Mouse (Mus musculus) hindbrain, postnatal 0 days (tissue): ENCODE results near the gene Adgrg1. TPM values are rescaled to one million over a fixed set of nuclear protein-coding genes. Genes with fewer than 3 reads are reported as not detected.
"Not testable (repeated sequence)": the region's sequence is repeated elsewhere in the genome, so short reads cannot be mapped to it uniquely, and the experiment has no call there.

ENCODE experiments used
- ATAC-seq: fragments of 200-750 bp; cut with Nextera tagmentation; 2 replicates; pipeline ENCODE4 v1.8.0; 2017; ENCODE audit warnings: mild to moderate bottlenecking, moderate TSS enrichment, moderate library complexity
- DNase-seq: peaks from one replicate; pipeline ENCODE4 v3.0.0-alpha.2; 2015; ENCODE audit warnings: low spot score
- H3K27ac ChIP-seq: fragments of 300-500 bp; sonication (generic); 2 replicates; pipeline ENCODE4 v1.5.1; 2014; ENCODE audit warnings: mild to moderate bottlenecking
- H3K27me3 ChIP-seq: fragments of 300-500 bp; sonication (generic); 2 replicates; pipeline ENCODE4 v1.6.1; 2014; ENCODE audit warnings: low read length, mixed read lengths; ENCODE audit not compliant: insufficient read depth
- H3K36me3 ChIP-seq: fragments of 300-500 bp; sonication (generic); 2 replicates; pipeline ENCODE4 v1.6.1; 2014; ENCODE audit warnings: low read length, mixed read lengths; ENCODE audit not compliant: insufficient read depth
- H3K4me1 ChIP-seq: fragments of 300-500 bp; sonication (generic); 2 replicates; pipeline ENCODE4 v1.6.1; 2014; ENCODE audit warnings: antibody characterized with exemption, low read length, mixed read lengths; ENCODE audit not compliant: insufficient read depth
- H3K4me2 ChIP-seq: fragments of 300-500 bp; sonication (generic); 2 replicates; pipeline ENCODE4 v1.6.1; 2014; ENCODE audit warnings: low read depth, mild to moderate bottlenecking, low read length, moderate library complexity, mixed read lengths
- H3K4me3 ChIP-seq: fragments of 300-500 bp; sonication (generic); 2 replicates; pipeline ENCODE4 v1.5.1; 2014; ENCODE audit warnings: low read length
- H3K9ac ChIP-seq: fragments of 300-500 bp; sonication (generic); replicated peaks from 2 replicates; pipeline ENCODE4 v1.6.1; 2014; ENCODE audit warnings: mild to moderate bottlenecking, low read length, moderate library complexity, mixed read lengths
- H3K9me3 ChIP-seq: fragments of 300-500 bp; sonication (generic); 2 replicates; pipeline ENCODE4 v1.6.1; 2016; ENCODE audit warnings: low read length, mixed read lengths
- CTCF ChIP-seq: IDR thresholded peaks from 2 replicates; pipeline ENCODE4 v1.5.1; 2016; ENCODE audit warnings: antibody characterized with exemption, control low read depth, low read depth
- WGBS: fragments of 180-500 bp; shearing (Covaris S2); extraction: QIAGEN DNeasy Blood & Tissue Kit; methylation state at CpG from one replicate; pipeline ENCODE4 v1.1.7; 2014; 5-methylcytosine and 5-hydroxymethylcytosine counted together
- polyA plus RNA-seq: library from polyadenylated mRNA; unstranded; fragments of >200 nt; fragmentation: Nextera tagmentation; extraction: Ambion mirVana; gene quantifications from 2 replicates; pipeline ENCODE4 v1.2.1, GENCODE M21; 2015
- total RNA-seq: library from RNA; depleted of rRNA; stranded (reverse); fragments of >200 nt; gene quantifications from 2 replicates; pipeline ENCODE4 v1.2.3, GENCODE M21; 2014

Adgrg1 gene
- total and polyA plus RNA-seq, 2 experiments from 2014 or later, result 105 to 284 TPM

GRCm38 (mm10) chr8:95023201-95023600 lies 48.6 kb downstream of the Adgrg1 start:
- no peak overlapping the region for H3K9ac ChIP-seq
- no peak for DNase-seq
- no peak for ATAC-seq
- H3K4me3 ChIP-seq, result no peak overlapping the region
- H3K4me1 ChIP-seq, result no peaks in the 10 kb centered on the region
- no peak for TF ChIP-seq CTCF
- no peak overlapping the region for H3K27ac ChIP-seq
- H3K36me3 ChIP-seq, result no peaks in the 10 kb centered on the region
- H3K27me3 ChIP-seq, result no peaks in the 10 kb centered on the region
- WGBS, result 29% methylated on average over 8 of the region's 8 CpGs
- no peaks in the 10 kb centered on the region for H3K9me3 ChIP-seq
- no peak overlapping the region for H3K4me2 ChIP-seq

GRCm38 (mm10) chr8:95024387-95024786 lies 49.8 kb downstream of the Adgrg1 start:
- no peaks in the 10 kb centered on the region for H3K36me3 ChIP-seq
- H3K9me3 ChIP-seq, result no peaks in the 10 kb centered on the region
- H3K4me2 ChIP-seq, result no peak overlapping the region
- no peak overlapping the region for H3K9ac ChIP-seq
- 83% methylated on average over 4 of the region's 4 CpGs for WGBS
- no peaks in the 10 kb centered on the region for H3K27me3 ChIP-seq
- H3K27ac ChIP-seq, result no peak overlapping the region
- ATAC-seq (no peak), DNase-seq (no peak)
- no peak overlapping the region for H3K4me3 ChIP-seq
- TF ChIP-seq CTCF, result no peak
- no peaks in the 10 kb centered on the region for H3K4me1 ChIP-seq

- no peak overlapping the region for H3K4me3 ChIP-seq
- TF ChIP-seq CTCF, result peak; percentile 70
- no peak overlapping the region for H3K9ac ChIP-seq
- ATAC-seq (no peak), DNase-seq (peak; percentile 31)
- H3K27ac ChIP-seq, result no peak overlapping the region
- H3K36me3 ChIP-seq, result no peaks in the 10 kb centered on the region
- no peaks in the 10 kb centered on the region for H3K9me3 ChIP-seq
- 64% methylated on average over 2 of the region's 2 CpGs for WGBS
- H3K27me3 ChIP-seq, result no peaks in the 10 kb centered on the region
- no peak overlapping the region for H3K4me2 ChIP-seq
- H3K4me1 ChIP-seq, result no peaks in the 10 kb centered on the region
Measured at GRCm38 (mm10) chr8:95025421-95025820, 50.9 kb downstream of the Adgrg1 start.

GRCm38 (mm10) chr8:95028391-95028790 lies 53.8 kb downstream of the Adgrg1 start:
- H3K4me3 ChIP-seq, ATAC-seq, H3K27me3 ChIP-seq, H3K4me2 ChIP-seq, DNase-seq, H3K27ac ChIP-seq, H3K36me3 ChIP-seq, H3K9ac ChIP-seq, H3K9me3 ChIP-seq, H3K4me1 ChIP-seq: not testable (repeated sequence)
- WGBS, result 64% methylated on average over 7 of the region's 7 CpGs

- no peak overlapping the region for H3K4me2 ChIP-seq
- WGBS, result 59% methylated on average over 7 of the region's 7 CpGs
- H3K4me3 ChIP-seq, result no peak overlapping the region
- ATAC-seq (peak; percentile 78), DNase-seq (peak; percentile 45)
- H3K36me3 ChIP-seq, result no peaks in the 10 kb centered on the region
- no peaks in the 10 kb centered on the region for H3K9me3 ChIP-seq
- H3K27me3 ChIP-seq, result no peaks in the 10 kb centered on the region
- no peak overlapping the region for H3K27ac ChIP-seq
- no peak overlapping the region for H3K9ac ChIP-seq
- H3K4me1 ChIP-seq, result no peaks in the 10 kb centered on the region
- TF ChIP-seq CTCF, result no peak
Measured at GRCm38 (mm10) chr8:95037106-95037925, 62.8 kb downstream of the Adgrg1 start.

GRCm38 (mm10) chr8:95041883-95042784 lies 67.6 kb downstream of the Adgrg1 start:
- TF ChIP-seq CTCF, result no peak

More at GRCm38 (mm10) chr8:95041883-95042784, 67.6 kb downstream of the Adgrg1 start:
- no peaks in the 10 kb centered on the region for H3K4me1 ChIP-seq
- no peak overlapping the region for H3K9ac ChIP-seq
- no peaks in the 10 kb centered on the region for H3K27me3 ChIP-seq
- whole genome bisulfite sequencing, result 72% methylated on average over 6 of the region's 6 CpGs
- ATAC-seq (no peak), DNase-seq (no peak)
- no peaks in the 10 kb centered on the region for H3K36me3 ChIP-seq
- H3K4me3 ChIP-seq, result no peak overlapping the region
- no peak overlapping the region for H3K4me2 ChIP-seq
- no peaks in the 10 kb centered on the region for H3K9me3 ChIP-seq
- H3K27ac ChIP-seq, result no peak overlapping the region
